Mouse (Mus musculus): Measurements from ENCODE around the gene Higd2a. TPM values are rescaled to one million over a fixed set of nuclear protein-coding genes. Genes with fewer than 3 reads are reported as not detected.

Higd2a gene
- polyA plus RNA-seq, 1 experiment from 2014 or later, result 179 TPM

GRCm38 (mm10) chr13:54591776-54592356, 1.9 kb downstream of the Higd2a start:
- no peaks in the 10 kb centered on the region for H3K27me3 ChIP-seq (ENCODE audit: insufficient read depth, poor library complexity, severe bottlenecking)
- peaks cover 40% of the 10 kb centered on the region for H3K4me1 ChIP-seq
- H3K27ac ChIP-seq, result no peak overlapping the region
- no peak for DNase-seq (ENCODE audit: low spot score)
- WGBS, result 93% methylated on average over 8 of the region's 8 CpGs
- peaks cover 20% of the 10 kb centered on the region for H3K36me3 ChIP-seq
- H3K4me3 ChIP-seq, result peak overlapping the region; percentile 3; the same call in 1 of the 2 replicates
- no peaks in the 10 kb centered on the region for H3K9me3 ChIP-seq

- Histone ChIP-seq H3K4me3 (no peak overlapping the region), H3K27me3 (ENCODE audit: insufficient read depth, poor library complexity, severe bottlenecking) (no peaks in the 10 kb centered on the region), H3K4me1 (peaks cover 56% of the 10 kb centered on the region), H3K9me3 (no peaks in the 10 kb centered on the region), H3K36me3 (peaks cover 11% of the 10 kb centered on the region), H3K27ac (no peak overlapping the region)
- WGBS, result 85% methylated on average over 11 of the region's 11 CpGs
- DNase-seq (ENCODE audit: low spot score), result no peak
Observed at GRCm38 (mm10) chr13:54593617-54594016, 3.6 kb downstream of the Higd2a start.

GRCm38 (mm10) chr13:54596107-54596690, 6.2 kb downstream of the Higd2a start:
- peaks cover 45% of the 10 kb centered on the region for H3K4me1 ChIP-seq
- no peaks in the 10 kb centered on the region for H3K27me3 ChIP-seq (ENCODE audit: insufficient read depth, poor library complexity, severe bottlenecking)
- H3K9me3 ChIP-seq, result no peaks in the 10 kb centered on the region
- peak overlapping the region; percentile 69; the same call in 1 of the 2 replicates for H3K27ac ChIP-seq
- no peak for DNase-seq (ENCODE audit: low spot score)
- WGBS, result 43% methylated on average over 8 of the region's 8 CpGs
- peaks cover 21% of the 10 kb centered on the region for H3K36me3 ChIP-seq
- H3K4me3 ChIP-seq, result no peak overlapping the region

- no peaks in the 10 kb centered on the region for H3K9me3 ChIP-seq
- H3K27me3 ChIP-seq (ENCODE audit: insufficient read depth, poor library complexity, severe bottlenecking), result no peaks in the 10 kb centered on the region
- peaks cover 21% of the 10 kb centered on the region for H3K36me3 ChIP-seq
- no peak for DNase-seq (ENCODE audit: low spot score)
- 67% methylated on average over 5 of the region's 5 CpGs for WGBS
- H3K4me3 ChIP-seq, result peak overlapping the region; percentile 27; the same call in 1 of the 2 replicates
- peaks cover 39% of the 10 kb centered on the region for H3K4me1 ChIP-seq
- peak overlapping the region; percentile 69; the same call in 1 of the 2 replicates for H3K27ac ChIP-seq
Observed at GRCm38 (mm10) chr13:54596870-54597269, 6.9 kb downstream of the Higd2a start.

GRCm38 (mm10) chr13:54598622-54599143, 8.7 kb downstream of the Higd2a start:
- DNase-seq (ENCODE audit: low spot score), result no peak
- H3K36me3 ChIP-seq, result peaks cover 19% of the 10 kb centered on the region
- no peak overlapping the region for H3K27ac ChIP-seq
- no peak overlapping the region for H3K4me3 ChIP-seq
- H3K9me3 ChIP-seq, result no peaks in the 10 kb centered on the region
- 87% methylated on average over 12 of the region's 12 CpGs for WGBS
- H3K27me3 ChIP-seq (ENCODE audit: insufficient read depth, poor library complexity, severe bottlenecking), result no peaks in the 10 kb centered on the region
- peaks cover 42% of the 10 kb centered on the region for H3K4me1 ChIP-seq

GRCm38 (mm10) chr13:54602639-54603111, 12.7 kb downstream of the Higd2a start:
- 0 out of 2 replicates have a peak overlapping the region, but pooled peaks have one; percentile 1 for H3K27ac ChIP-seq
- peaks cover 24% of the 10 kb centered on the region for H3K36me3 ChIP-seq
- no peak for DNase-seq (ENCODE audit: low spot score)
- no peaks in the 10 kb centered on the region for H3K9me3 ChIP-seq
- 62% methylated on average over 3 of the region's 3 CpGs for WGBS
- H3K4me1 ChIP-seq, result peaks cover 14% of the 10 kb centered on the region; the same call in 1 of the 2 replicates
- H3K27me3 ChIP-seq (ENCODE audit: insufficient read depth, poor library complexity, severe bottlenecking), result no peaks in the 10 kb centered on the region
- no peak overlapping the region for H3K4me3 ChIP-seq

- DNase-seq (ENCODE audit: low spot score), result no peak
- Histone ChIP-seq H3K27me3 (ENCODE audit: insufficient read depth, poor library complexity, severe bottlenecking) (no peaks in the 10 kb centered on the region), H3K36me3 (peaks cover 21% of the 10 kb centered on the region)
Observed at GRCm38 (mm10) chr13:54603501-54603900, 13.5 kb downstream of the Higd2a start.

GRCm38 (mm10) chr13:54604221-54604620, 14.2 kb downstream of the Higd2a start:
- DNase-seq (ENCODE audit: low spot score), result no peak

More at GRCm38 (mm10) chr13:54603501-54603900, 13.5 kb downstream of the Higd2a start:
- Histone ChIP-seq H3K27ac (no peak overlapping the region), H3K4me3 (no peak overlapping the region), H3K9me3 (no peaks in the 10 kb centered on the region), H3K4me1 (peaks cover 8% of the 10 kb centered on the region)

GRCm38 (mm10) chr13:54605426-54605825, 15.4 kb downstream of the Higd2a start:
- Histone ChIP-seq H3K36me3 (peaks cover 10% of the 10 kb centered on the region; the same call in 1 of the 2 replicates), H3K27ac (no peak overlapping the region), H3K27me3 (ENCODE audit: insufficient read depth, poor library complexity, severe bottlenecking) (peaks cover 10% of the 10 kb centered on the region; the same call in 1 of the 2 replicates), H3K4me3 (no peak overlapping the region), H3K4me1 (peaks cover 17% of the 10 kb centered on the region), H3K9me3 (no peaks in the 10 kb centered on the region)
- DNase-seq (ENCODE audit: low spot score), result no peak
- 77% methylated on average over 5 of the region's 5 CpGs for WGBS

More at GRCm38 (mm10) chr13:54604221-54604620, 14.2 kb downstream of the Higd2a start:
- Histone ChIP-seq H3K4me1 (peaks cover 13% of the 10 kb centered on the region), H3K4me3 (no peak overlapping the region), H3K27me3 (ENCODE audit: insufficient read depth, poor library complexity, severe bottlenecking) (0 out of 2 replicates have a peak, but pooled peaks cover 1% of the 10 kb centered on the region), H3K27ac (no peak overlapping the region), H3K9me3 (no peaks in the 10 kb centered on the region), H3K36me3 (peaks cover 13% of the 10 kb centered on the region; the same call in 1 of the 2 replicates)
- WGBS, result 67% methylated on average over 4 of the region's 4 CpGs

- no peak for DNase-seq (ENCODE audit: low spot score)
- Histone ChIP-seq H3K36me3 (peaks cover 10% of the 10 kb centered on the region; the same call in 1 of the 2 replicates), H3K4me3 (no peak overlapping the region), H3K4me1 (peaks cover 28% of the 10 kb centered on the region), H3K27ac (no peak overlapping the region), H3K27me3 (ENCODE audit: insufficient read depth, poor library complexity, severe bottlenecking) (peaks cover 16% of the 10 kb centered on the region; the same call in 1 of the 2 replicates), H3K9me3 (no peaks in the 10 kb centered on the region)
- WGBS, result 75% methylated on average over 5 of the region's 5 CpGs
Observed at GRCm38 (mm10) chr13:54607204-54607603, 17.2 kb downstream of the Higd2a start.

GRCm38 (mm10) chr13:54608002-54608401, 18.0 kb downstream of the Higd2a start:
- Histone ChIP-seq H3K9me3 (no peaks in the 10 kb centered on the region), H3K27ac (no peak overlapping the region), H3K4me3 (no peak overlapping the region), H3K27me3 (ENCODE audit: insufficient read depth, poor library complexity, severe bottlenecking) (peaks cover 16% of the 10 kb centered on the region; the same call in 1 of the 2 replicates), H3K36me3 (peaks cover 10% of the 10 kb centered on the region; the same call in 1 of the 2 replicates), H3K4me1 (peaks cover 25% of the 10 kb centered on the region)
- WGBS, result 84% methylated on average over 3 of the region's 3 CpGs
- DNase-seq (ENCODE audit: low spot score), result no peak

- Histone ChIP-seq H3K27ac (peak overlapping the region; percentile 52; the same call in 1 of the 2 replicates), H3K4me3 (peak overlapping the region; percentile 24), H3K4me1 (peaks cover 25% of the 10 kb centered on the region), H3K9me3 (no peaks in the 10 kb centered on the region), H3K36me3 (peaks cover 10% of the 10 kb centered on the region; the same call in 1 of the 2 replicates), H3K27me3 (ENCODE audit: insufficient read depth, poor library complexity, severe bottlenecking) (peaks cover 16% of the 10 kb centered on the region; the same call in 1 of the 2 replicates)
- DNase-seq (ENCODE audit: low spot score), result no peak
- 16% methylated on average over 8 of the region's 8 CpGs for WGBS
Observed at GRCm38 (mm10) chr13:54608666-54609065, 18.7 kb downstream of the Higd2a start.

- H3K4me1 ChIP-seq, result peaks cover 25% of the 10 kb centered on the region
- H3K4me3 ChIP-seq, result no peak overlapping the region
- peaks cover 16% of the 10 kb centered on the region; the same call in 1 of the 2 replicates for H3K27me3 ChIP-seq (ENCODE audit: insufficient read depth, poor library complexity, severe bottlenecking)
- H3K9me3 ChIP-seq, result no peaks in the 10 kb centered on the region
- WGBS, result 10% methylated on average over 1 of the region's 1 CpGs
- DNase-seq (ENCODE audit: low spot score), result no peak
- peak overlapping the region; percentile 52; the same call in 1 of the 2 replicates for H3K27ac ChIP-seq
- H3K36me3 ChIP-seq, result peaks cover 10% of the 10 kb centered on the region; the same call in 1 of the 2 replicates
Observed at GRCm38 (mm10) chr13:54609301-54609700, 19.3 kb downstream of the Higd2a start.
